Mouse (Mus musculus) megakaryocyte, embryonic 14.5 days (primary cell): Measurements from ENCODE around the gene Gopc. TPM values are rescaled to one million over a fixed set of nuclear protein-coding genes. Genes with fewer than 3 reads are reported as not detected.
"Not testable (repeated sequence)": the region's sequence is repeated elsewhere in the genome, so short reads cannot be mapped to it uniquely, and the experiment has no call there.

Source experiments
- H3K27me3 ChIP-seq: replicated peaks from 2 replicates; pipeline ENCODE3; 2012; ENCODE audit warnings: inconsistent platforms
- H3K36me3 ChIP-seq: replicated peaks from 2 replicates; pipeline ENCODE3; 2012; ENCODE audit warnings: low read length, inconsistent platforms, mixed read lengths
- H3K4me1 ChIP-seq: 2 replicates; pipeline ENCODE4 v1.6.1; 2012; ENCODE audit warnings: inconsistent platforms
- H3K4me3 ChIP-seq: replicated peaks from 2 replicates; pipeline ENCODE3; 2012; ENCODE audit warnings: moderate library complexity, mild to moderate bottlenecking, inconsistent platforms
- H3K9me3 ChIP-seq: 2 replicates; pipeline ENCODE4 v1.6.1; 2012; ENCODE audit warnings: inconsistent platforms
- FLI1 ChIP-seq: IDR thresholded peaks from 2 replicates; pipeline ENCODE4 v1.6.1; 2012; ENCODE audit warnings: low read length, inconsistent platforms, mixed read lengths
- GATA1 ChIP-seq: IDR thresholded peaks from 3 replicates; pipeline ENCODE4 v1.6.1; 2012; ENCODE audit warnings: mixed read lengths, low read length, inconsistent platforms, borderline replicate concordance
- polyA plus RNA-seq: library from polyadenylated mRNA; stranded (reverse); fragments of >175 nt; gene quantifications from 2 replicates; pipeline ENCODE4 v1.2.3, GENCODE M21; 2012; ENCODE audit warnings: low replicate concordance; ENCODE audit not compliant: insufficient read depth

Gopc gene
- polyA plus RNA-seq, 1 experiment = 1.2 TPM

DNA sequence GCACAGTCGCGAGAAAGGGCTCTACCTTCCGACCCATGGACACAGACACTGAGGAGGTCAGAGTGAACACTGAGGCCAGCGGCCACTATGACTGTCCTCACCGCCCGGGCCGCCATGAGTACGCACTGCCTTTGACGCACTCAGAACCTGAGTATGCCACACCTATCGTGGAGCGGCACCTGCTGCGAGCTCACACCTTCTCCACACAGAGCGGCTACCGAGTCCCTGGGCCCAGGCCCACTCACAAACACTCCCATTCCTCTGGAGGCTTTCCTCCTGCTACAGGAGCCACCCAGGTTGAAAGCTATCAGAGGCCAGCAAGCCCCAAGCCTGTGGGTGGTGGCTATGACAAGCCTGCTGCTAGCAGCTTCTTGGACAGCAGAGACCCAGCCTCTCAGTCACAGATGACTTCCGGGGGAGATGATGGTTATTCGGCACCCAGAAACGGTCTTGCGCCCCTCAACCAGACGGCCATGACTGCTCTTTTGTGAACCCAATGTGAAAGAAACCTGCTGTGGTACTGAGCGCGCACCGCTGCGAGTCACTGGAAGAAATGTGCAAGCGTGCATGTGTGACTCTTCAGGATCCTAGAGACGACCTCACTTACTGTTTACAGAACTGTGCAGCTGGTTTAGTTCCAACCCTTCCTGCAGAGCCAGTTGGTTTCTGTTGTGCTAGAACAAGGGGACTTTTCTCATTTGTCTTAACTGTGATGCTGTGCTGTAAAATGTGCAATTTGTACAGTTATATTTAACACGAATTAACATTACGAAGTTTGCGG lies 62.2 kb downstream of the Gopc start:
- H3K27me3 ChIP-seq = peaks cover 2% of the 10 kb centered on the region
- TF ChIP-seq FLI1 (no peak), GATA1 (no peak)
- H3K4me3 ChIP-seq = no peak overlapping the region
- no peaks in the 10 kb centered on the region for H3K36me3 ChIP-seq
- no peaks in the 10 kb centered on the region for H3K4me1 ChIP-seq
- H3K9me3 ChIP-seq = no peaks in the 10 kb centered on the region; the same call in 1 of the 2 replicates

DNA sequence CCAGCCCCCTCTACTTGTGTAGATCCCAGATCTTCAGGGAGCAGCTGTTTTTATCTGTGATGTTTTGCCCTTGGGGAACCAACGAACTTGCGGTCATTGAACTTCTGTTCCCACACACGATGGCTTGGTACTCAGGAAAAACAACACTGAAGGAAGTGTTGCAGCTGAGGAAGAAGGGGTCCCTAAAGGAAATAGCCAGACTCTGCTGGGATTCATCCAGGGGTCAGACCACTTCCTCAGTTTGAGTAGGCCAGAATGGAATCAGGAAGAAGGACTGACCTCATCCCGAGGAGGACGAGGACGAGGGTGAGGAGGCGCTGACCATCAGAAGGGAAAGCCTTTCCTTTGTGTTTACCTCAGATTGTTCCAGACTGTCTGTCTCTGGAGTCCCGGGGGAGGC lies 72.7 kb downstream of the Gopc start:
- no peak overlapping the region for H3K4me3 ChIP-seq
- no peaks in the 10 kb centered on the region for H3K27me3 ChIP-seq
- H3K9me3 ChIP-seq = 0 out of 2 replicates have a peak, but pooled peaks cover 8% of the 10 kb centered on the region
- no peaks in the 10 kb centered on the region for H3K4me1 ChIP-seq
- TF ChIP-seq GATA1 (no peak), FLI1 (no peak)
- no peaks in the 10 kb centered on the region for H3K36me3 ChIP-seq

DNA sequence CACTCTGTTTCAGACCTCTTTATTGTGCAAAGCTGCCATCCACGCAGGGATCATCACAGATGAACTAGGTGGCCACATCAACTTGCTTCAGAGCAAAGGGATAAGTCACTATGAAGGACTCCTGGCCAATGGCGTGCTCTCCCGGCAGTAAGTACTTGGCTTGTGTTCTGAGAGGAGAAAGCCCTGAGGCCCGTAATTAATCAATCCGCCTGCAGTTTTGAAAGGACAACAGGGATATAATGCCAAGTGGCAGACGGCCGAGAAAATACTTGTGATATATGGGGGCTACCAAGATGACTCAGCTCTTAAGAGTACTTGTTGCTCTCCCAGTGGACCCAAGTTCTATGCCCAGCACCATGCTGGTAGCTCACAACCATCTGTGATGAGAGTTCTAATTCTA lies 77.3 kb downstream of the Gopc start:
- Histone ChIP-seq H3K9me3 (no peaks in the 10 kb centered on the region), H3K27me3 (no peaks in the 10 kb centered on the region), H3K4me3 (no peak overlapping the region), H3K4me1 (no peaks in the 10 kb centered on the region), H3K36me3 (no peaks in the 10 kb centered on the region)
- TF ChIP-seq FLI1 (no peak), GATA1 (no peak)

DNA sequence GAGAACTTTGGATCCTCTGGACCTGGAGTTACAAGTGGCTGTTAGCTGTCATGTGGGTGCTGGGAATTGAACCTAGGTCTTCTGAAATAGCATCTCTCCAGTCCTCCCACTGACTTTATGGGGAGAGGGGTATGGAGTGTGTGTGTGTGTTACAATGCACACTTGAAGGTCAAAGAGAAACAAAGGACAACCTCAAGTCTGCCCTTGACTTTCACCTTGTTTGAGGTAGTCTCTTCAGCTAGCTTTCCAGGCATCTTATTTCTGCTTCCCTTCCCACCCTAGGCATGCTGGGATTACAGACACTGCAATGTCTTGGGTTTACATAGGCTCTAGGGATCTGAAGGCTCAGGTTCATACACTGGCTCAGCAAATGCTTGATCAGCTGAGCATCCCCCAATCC lies 79.7 kb downstream of the Gopc start:
- no peaks in the 10 kb centered on the region for H3K4me1 ChIP-seq
- TF ChIP-seq GATA1 (no peak), FLI1 (no peak)
- no peaks in the 10 kb centered on the region for H3K36me3 ChIP-seq
- no peak overlapping the region for H3K4me3 ChIP-seq
- H3K9me3 ChIP-seq = no peaks in the 10 kb centered on the region
- H3K27me3 ChIP-seq = no peaks in the 10 kb centered on the region

DNA sequence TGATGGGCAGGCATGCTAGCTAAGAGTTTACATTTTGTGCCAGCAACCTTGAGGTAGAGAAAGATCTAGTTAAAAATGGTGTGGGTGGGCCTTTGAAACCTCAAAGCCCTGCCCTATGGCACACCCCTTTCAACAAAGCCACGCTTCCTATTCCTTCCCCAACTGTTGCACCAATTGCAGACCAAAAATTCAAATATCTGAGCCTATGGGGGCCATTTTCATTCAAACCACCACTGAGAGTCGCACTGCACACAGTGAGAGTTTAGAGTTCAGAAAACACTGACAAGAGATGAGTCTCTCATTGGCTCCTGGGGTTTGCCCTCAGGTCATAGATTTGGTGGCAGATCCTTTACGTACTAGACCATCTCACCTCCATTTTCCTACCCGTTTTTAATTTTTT lies 80.2 kb downstream of the Gopc start:
- no peaks in the 10 kb centered on the region for H3K36me3 ChIP-seq
- no peaks in the 10 kb centered on the region for H3K4me1 ChIP-seq
- no peaks in the 10 kb centered on the region for H3K9me3 ChIP-seq

DNA sequence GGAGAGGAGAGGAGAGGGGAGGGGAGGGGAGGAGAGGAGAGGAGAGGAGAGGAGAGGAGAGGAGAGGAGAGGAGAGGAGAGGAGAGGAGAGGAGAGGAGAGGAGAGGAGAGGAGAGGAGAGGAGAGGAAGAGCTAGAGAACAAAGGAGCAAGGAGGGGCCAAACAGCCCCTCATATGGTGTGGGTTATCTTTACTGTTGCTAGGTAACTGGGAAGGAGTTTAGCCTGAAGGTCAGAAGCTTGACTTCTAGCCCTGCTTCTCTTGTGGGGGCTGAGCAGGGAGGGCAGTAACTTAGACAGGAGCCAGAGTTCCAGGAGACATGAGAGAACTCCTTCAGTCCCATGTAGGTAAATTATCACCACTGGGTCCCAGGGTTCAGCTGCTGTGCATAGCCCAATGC lies 83.4 kb downstream of the Gopc start:
- H3K4me3 ChIP-seq, H3K36me3 ChIP-seq, H3K27me3 ChIP-seq, H3K9me3 ChIP-seq, H3K4me1 ChIP-seq: not testable (repeated sequence)

More for the DNA sequence above, 80.2 kb downstream of the Gopc start:
- no peak overlapping the region for H3K4me3 ChIP-seq
- TF ChIP-seq GATA1 (no peak), FLI1 (no peak)
- no peaks in the 10 kb centered on the region for H3K27me3 ChIP-seq

DNA sequence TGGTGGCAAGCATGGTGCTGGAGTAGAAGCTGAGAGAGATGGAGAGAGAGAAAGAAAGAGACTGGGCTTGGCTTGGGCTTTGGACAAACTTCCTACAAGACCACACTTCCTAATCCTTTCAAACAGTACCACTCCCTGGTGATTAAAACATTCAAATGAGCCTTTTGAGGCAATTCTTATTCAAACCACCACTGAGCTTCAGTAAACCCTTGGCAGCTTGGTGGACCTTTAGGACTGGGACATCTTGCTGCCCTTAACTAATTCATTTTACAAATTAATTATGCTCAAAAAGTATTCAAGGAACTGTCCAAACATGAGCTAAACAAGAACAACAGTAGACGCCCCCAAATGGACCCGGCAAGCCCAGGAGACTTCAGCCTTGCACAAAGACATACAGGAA lies 86.0 kb downstream of the Gopc start:
- TF ChIP-seq GATA1 (no peak), FLI1 (no peak)
- H3K4me3 ChIP-seq = no peak overlapping the region
- H3K27me3 ChIP-seq = no peaks in the 10 kb centered on the region
- H3K36me3 ChIP-seq = no peaks in the 10 kb centered on the region
- H3K9me3 ChIP-seq = no peaks in the 10 kb centered on the region
- H3K4me1 ChIP-seq = no peaks in the 10 kb centered on the region

DNA sequence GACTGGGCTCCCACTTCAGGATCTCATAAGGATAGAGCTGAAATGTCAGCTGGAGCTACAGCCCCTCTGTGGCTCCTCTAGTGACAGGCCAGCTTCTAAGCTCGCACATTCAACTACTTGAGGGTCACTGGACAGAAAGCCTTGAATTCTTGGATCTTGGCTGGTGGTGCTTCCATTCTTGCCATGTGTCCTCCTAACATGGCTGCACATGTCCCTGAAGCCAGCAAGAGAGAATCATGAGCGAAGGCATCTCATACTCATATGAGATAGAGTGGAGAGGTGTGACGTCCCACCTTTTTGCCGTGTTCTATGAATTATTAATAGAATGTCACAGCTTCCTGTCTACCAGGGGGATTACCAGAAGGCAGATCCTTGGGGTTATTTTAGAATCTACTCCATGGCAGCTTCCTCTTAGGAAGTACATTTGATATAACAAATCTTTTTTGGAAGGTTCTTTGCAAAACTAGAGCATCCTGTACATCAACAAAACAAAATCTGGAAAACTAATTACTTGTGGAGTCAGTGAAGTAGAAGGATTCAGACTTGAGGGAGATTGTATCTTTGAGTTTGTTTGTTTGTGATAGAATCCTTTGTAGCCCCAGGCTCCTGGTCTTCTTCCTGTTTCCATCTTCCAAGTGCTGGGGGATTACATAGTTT lies 87.9 kb downstream of the Gopc start:
- no peak for TF ChIP-seq GATA1
- TF ChIP-seq FLI1 = no peak
- Histone ChIP-seq H3K9me3 (no peaks in the 10 kb centered on the region), H3K36me3 (no peaks in the 10 kb centered on the region), H3K27me3 (no peaks in the 10 kb centered on the region), H3K4me1 (no peaks in the 10 kb centered on the region), H3K4me3 (no peak overlapping the region)

DNA sequence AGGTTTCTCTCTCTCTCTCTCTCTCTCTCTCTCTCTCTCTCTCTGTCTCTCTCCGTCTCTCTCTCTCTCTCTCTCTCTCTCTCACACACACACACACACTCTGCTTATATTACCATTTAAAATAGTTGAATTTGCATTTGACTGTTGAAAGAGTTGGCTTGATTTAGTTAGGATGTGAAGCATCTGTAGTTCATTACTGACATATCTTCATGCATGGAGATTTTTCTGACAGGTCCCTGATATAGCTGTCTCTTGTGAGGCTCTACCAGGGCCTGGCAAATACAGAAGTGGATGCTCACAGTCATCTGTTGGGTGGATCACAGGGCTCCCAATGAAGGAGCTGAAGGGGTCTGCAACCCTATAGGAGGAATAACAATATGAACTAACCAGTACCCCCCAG lies 89.5 kb downstream of the Gopc start:
- H3K4me1 ChIP-seq, H3K36me3 ChIP-seq, H3K9me3 ChIP-seq, H3K27me3 ChIP-seq, H3K4me3 ChIP-seq: not testable (repeated sequence)

DNA sequence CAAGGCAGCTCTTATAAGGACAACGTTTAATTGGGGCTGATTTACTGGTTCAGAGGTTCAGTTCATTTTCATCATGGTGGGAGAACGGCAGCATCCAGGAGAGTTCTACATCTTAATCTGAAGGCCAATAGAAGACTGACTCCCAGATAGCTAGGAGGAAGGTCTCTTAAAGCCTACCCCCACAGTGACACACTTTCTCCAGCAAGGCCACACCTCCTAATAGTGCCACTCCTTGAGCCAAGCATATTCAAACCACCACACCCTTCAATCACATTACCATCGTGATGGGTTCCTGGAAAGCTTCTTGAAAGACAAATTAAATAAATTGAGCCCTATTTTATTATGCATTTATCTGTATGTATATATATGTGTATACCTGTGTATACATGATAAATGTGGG lies 92.7 kb downstream of the Gopc start:
- Histone ChIP-seq H3K9me3 (no peaks in the 10 kb centered on the region), H3K4me1 (0 out of 2 replicates have a peak, but pooled peaks cover 2% of the 10 kb centered on the region), H3K27me3 (no peaks in the 10 kb centered on the region), H3K4me3 (no peak overlapping the region), H3K36me3 (no peaks in the 10 kb centered on the region)
- no peak for TF ChIP-seq FLI1
- TF ChIP-seq GATA1 = no peak
